Mouse (Mus musculus) lung, postnatal 0 days (tissue): ENCODE results near the gene Dkk3.

ENCODE experiments used
- CTCF ChIP-seq: IDR thresholded peaks from 2 replicates; pipeline ENCODE4 v1.5.1; 2016; ENCODE audit warnings: antibody characterized with exemption, mild to moderate bottlenecking
- EP300 ChIP-seq: IDR thresholded peaks from 2 replicates; pipeline ENCODE4 v1.6.1; 2016; ENCODE audit warnings: antibody characterized with exemption, mild to moderate bottlenecking, control low read depth

GRCm38 (mm10) chr7:112194286-112194685 lies 35.4 kb upstream of the Dkk3 start:
- TF ChIP-seq CTCF (no peak), EP300 (no peak)
